19 mouse cellular contexts compared by ENCODE assay signal in genomic region chr2:32256273-32256672, GRCm38 (mm10).
"Had no signal": no experiment of that assay in that cellular context is flagged by ENCODE, and none has a peak within 500 bp of the region (broad histone marks: within the 10 kb centered on the region; RNA-seq: fewer than 3 reads in every experiment).

No protein-coding gene starts in this region.

- DNase-seq: kidney, adult 2 months; kidney, postnatal 25 days; layer of hippocampus, postnatal 36 days; lung, embryonic 14.5 days; right cerebral cortex, adult 18-20 months; right cerebral cortex, postnatal 14 days; spleen, adult 18-20 months; thymus, adult 18-20 months; thymus, postnatal 36 days had no signal

- ATAC-seq: lung, postnatal 0 days; midbrain, embryonic 15.5 days had no signal

- H3K9ac ChIP-seq: liver, embryonic 14.5 days; lung, embryonic 14.5 days; midbrain, embryonic 12.5 days; midbrain, embryonic 15.5 days; neural tube, embryonic 12.5 days; neural tube, embryonic 15.5 days; stomach, embryonic 15.5 days had no signal

- H3K27ac ChIP-seq: kidney, postnatal 0 days; left cerebral cortex, adult 2 months; liver, embryonic 14.5 days; macrophage; midbrain, embryonic 12.5 days; midbrain, embryonic 15.5 days; neural tube, embryonic 12.5 days; neural tube, embryonic 15.5 days; stomach, embryonic 15.5 days had no signal

- H3K9me3 ChIP-seq: midbrain, embryonic 12.5 days; midbrain, embryonic 15.5 days; neural tube, embryonic 12.5 days; neural tube, embryonic 15.5 days; stomach, embryonic 15.5 days had no signal

- H3K27me3 ChIP-seq: midbrain, embryonic 12.5 days; midbrain, embryonic 15.5 days; neural tube, embryonic 12.5 days; neural tube, embryonic 15.5 days; stomach, embryonic 15.5 days had no signal

- H3K4me2 ChIP-seq: lung, embryonic 14.5 days; midbrain, embryonic 12.5 days; midbrain, embryonic 15.5 days; neural tube, embryonic 12.5 days; neural tube, embryonic 15.5 days; stomach, embryonic 15.5 days had no signal

- H3K4me3 ChIP-seq: left cerebral cortex, adult 2 months; midbrain, embryonic 12.5 days; midbrain, embryonic 15.5 days; neural tube, embryonic 12.5 days; neural tube, embryonic 15.5 days; stomach, embryonic 15.5 days had no signal
